In genomic region chr2:27936607-27937191, GRCm38 (mm10) we compare ENCODE assay signal across 9 mouse cellular contexts. TPM values are rescaled to one million over a fixed set of nuclear protein-coding genes. Genes with fewer than 3 reads are reported as not detected.
DNase-seq lines count a peak whose midpoint lies in the region; ATAC-seq and TF ChIP-seq lines count a peak whose summit lies in the region.
"Had no signal": no experiment of that assay in that cellular context is flagged by ENCODE, and none has a peak within 500 bp of the region (broad histone marks: within the 10 kb centered on the region; RNA-seq: fewer than 3 reads in every experiment).

No protein-coding gene starts in this region.

- ATAC-seq in limb, embryonic 15.5 days (ENCODE audit: insufficient number of reproducible peaks, low FRiP score, low TSS enrichment, low read depth) = no peak
- ATAC-seq in stomach, embryonic 15.5 days (ENCODE audit: insufficient read depth, low FRiP score, low read depth) = no peak

- no peak overlapping the region for H3K4me3 ChIP-seq in C2C12 (ENCODE audit: insufficient read depth, poor library complexity, severe bottlenecking)
- H3K4me3 ChIP-seq in limb, embryonic 15.5 days = no peak overlapping the region
- no peak overlapping the region for H3K4me3 ChIP-seq in stomach, embryonic 15.5 days (replicated peaks)

- peaks cover 79% of the 10 kb centered on the region for H3K4me1 ChIP-seq in limb, embryonic 15.5 days
- peaks cover 52% of the 10 kb centered on the region for H3K4me1 ChIP-seq in stomach, embryonic 15.5 days

- 0 out of 2 replicates have a peak overlapping the region, but pooled peaks have one; percentile 0 for H3K9ac ChIP-seq in limb, embryonic 15.5 days
- no peak overlapping the region for H3K9ac ChIP-seq in stomach, embryonic 15.5 days
- H3K9ac ChIP-seq: liver, embryonic 14.5 days had no signal

- H3K79me2 ChIP-seq in C2C12 (ENCODE audit: control insufficient read depth, insufficient read depth) = peaks cover 91% of the 10 kb centered on the region

- 49% methylated on average over 9 of the region's 9 CpGs for WGBS in limb, embryonic 15.5 days
- 55% methylated on average over 9 of the region's 9 CpGs for WGBS in stomach, embryonic 15.5 days

- H3K79me3 ChIP-seq in C2C12 (ENCODE audit: low read depth) = peaks cover 57% of the 10 kb centered on the region

- H3ac ChIP-seq in C2C12 (ENCODE audit: control insufficient read depth, insufficient read length, low read depth) = no peak overlapping the region

- peak overlapping the region; percentile 77 for H3K27ac ChIP-seq in limb, embryonic 15.5 days
- peak overlapping the region; percentile 92 for H3K27ac ChIP-seq in stomach, embryonic 15.5 days
- H3K27ac ChIP-seq: liver, embryonic 14.5 days had no signal

- peaks cover 67% of the 10 kb centered on the region for H3K36me3 ChIP-seq in C2C12 (ENCODE audit: control insufficient read depth, insufficient read depth)
- H3K36me3 ChIP-seq in limb, embryonic 15.5 days = peaks cover 52% of the 10 kb centered on the region
- H3K36me3 ChIP-seq in stomach, embryonic 15.5 days = 0 out of 2 replicates have a peak, but pooled peaks cover 5% of the 10 kb centered on the region

- H3K4me2 ChIP-seq in limb, embryonic 15.5 days = no peak overlapping the region
- H3K4me2 ChIP-seq in stomach, embryonic 15.5 days = no peak overlapping the region

- intact Hi-C loops in heart, postnatal 36 days (cut with DNase I) = no loop called here

- TF ChIP-seq CTCF in C2C12 (IDR thresholded peaks at IDR 0.05; ENCODE audit: control insufficient read depth, insufficient read depth, insufficient read length) = no peak

- no peaks in the 10 kb centered on the region for H3K27me3 ChIP-seq in C2C12 (ENCODE audit: control insufficient read depth, insufficient read depth, insufficient read length)
- H3K27me3 ChIP-seq in limb, embryonic 15.5 days = no peaks in the 10 kb centered on the region
- no peaks in the 10 kb centered on the region for H3K27me3 ChIP-seq in stomach, embryonic 15.5 days (replicated peaks)

- no peaks in the 10 kb centered on the region for H3K9me3 ChIP-seq in limb, embryonic 15.5 days
- no peaks in the 10 kb centered on the region for H3K9me3 ChIP-seq in stomach, embryonic 15.5 days

- peak; percentile 90 to 95 for DNase-seq in adrenal gland, adult (ENCODE audit: inconsistent age in 2 of 2, low spot score in 1 of 2)
- DNase-seq in fat pad, adult 2 months (ENCODE audit: extremely low read depth, low read depth, low spot score) = peak; percentile 50
- DNase-seq in heart, postnatal 36 days = peak; percentile 70 to 75
- DNase-seq in liver = no peak
- no peak for DNase-seq in thymus, postnatal 25 days

TF ChIP-seq in C2C12, 6 proteins besides CTCF, POLR2A, EP300 and RAD21:
- TF ChIP-seq MYOG (IDR thresholded peaks at IDR 0.05; ENCODE audit: control insufficient read depth, extremely low read depth, insufficient read length) = no peak
- TF ChIP-seq FOSL1 (IDR thresholded peaks at IDR 0.05; ENCODE audit: insufficient read depth, low read length, poor library complexity, severe bottlenecking) = peak; percentile 26
- no peak for TF ChIP-seq MAX (IDR thresholded peaks at IDR 0.05)
- TF ChIP-seq CEBPB (IDR thresholded peaks at IDR 0.05; ENCODE audit: low read depth) = no peak
- TF ChIP-seq USF1 (IDR thresholded peaks at IDR 0.05; ENCODE audit: low read depth) = peak; percentile 19
- TF ChIP-seq MYOD1 (IDR thresholded peaks at IDR 0.05; ENCODE audit: control insufficient read depth, insufficient read length, low read depth) = no peak

RNA-seq across cellular contexts. Expression of gene Col5a1, which starts 50.5 kb away (rescaled TPM):
- polyA plus RNA-seq in C2C12 (2012; fragmentation: generic; extraction: Trizol) = 37.9 TPM
- total RNA-seq in heart, postnatal 36 days (2021) = 10 to 100 TPM; 35.8 to 42.4 TPM
- 259 and 273 TPM in 2 replicates for polyA plus RNA-seq in limb, embryonic 15.5 days (2015; fragmentation: Nextera tagmentation; extraction: Ambion mirVana)
- polyA plus RNA-seq in stomach, embryonic 15.5 days (2015; fragmentation: Nextera tagmentation; extraction: Ambion mirVana) = 130 and 136 TPM in 2 replicates

Comparison
In these comparisons a context has a peak if more than half of its experiments do, and no peak if none do; other contexts are left out.
1. DNase-seq: peak in adrenal gland, adult (2 of 2), fat pad, adult 2 months (single experiment) and heart, postnatal 36 days (2 of 2); none in liver (single experiment) and thymus, postnatal 25 days (single experiment).